Mouse (Mus musculus): ENCODE data around the gene BC037034. TPM values are rescaled to one million over a fixed set of nuclear protein-coding genes. Genes with fewer than 3 reads are reported as not detected.

BC037034 gene
- polyA plus RNA-seq, 1 experiment from 2014 or later, result 7.9 TPM

GRCm38 (mm10) chr5:138277994-138278393 is 14.2 kb upstream of the BC037034 start:
- Histone ChIP-seq H3K9me3 (replicated peaks) (peaks cover 7% of the 10 kb centered on the region; the same call in 1 of the 2 replicates), H3K9ac (no peak overlapping the region), H3K4me3 (no peak overlapping the region), H3K36me3 (peaks cover 12% of the 10 kb centered on the region), H3K27me3 (replicated peaks) (peaks cover 17% of the 10 kb centered on the region), H3K27ac (ENCODE audit: poor library complexity, severe bottlenecking) (no peak overlapping the region), H3K4me1 (replicated peaks) (peaks cover 17% of the 10 kb centered on the region), H3K4me2 (no peak overlapping the region)
- ATAC-seq (ENCODE audit: insufficient number of reproducible peaks, low FRiP score), result no peak
- WGBS, result 84% methylated on average over 7 of the region's 7 CpGs

- Histone ChIP-seq H3K4me1 (replicated peaks) (peaks cover 30% of the 10 kb centered on the region), H3K27me3 (replicated peaks) (peaks cover 30% of the 10 kb centered on the region), H3K9me3 (replicated peaks) (0 out of 2 replicates have a peak, but pooled peaks cover 2% of the 10 kb centered on the region), H3K36me3 (peaks cover 12% of the 10 kb centered on the region), H3K27ac (ENCODE audit: poor library complexity, severe bottlenecking) (no peak overlapping the region), H3K4me3 (peak overlapping the region; percentile 32), H3K9ac (peak overlapping the region; percentile 69), H3K4me2 (peak overlapping the region; percentile 62)
- no peak for ATAC-seq (ENCODE audit: insufficient number of reproducible peaks, low FRiP score)
- 24% methylated on average over 41 of the region's 41 CpGs for WGBS
These were observed 11.6 kb upstream of the BC037034 start for GRCm38 (mm10) chr5:138275216-138276050.

DNA sequence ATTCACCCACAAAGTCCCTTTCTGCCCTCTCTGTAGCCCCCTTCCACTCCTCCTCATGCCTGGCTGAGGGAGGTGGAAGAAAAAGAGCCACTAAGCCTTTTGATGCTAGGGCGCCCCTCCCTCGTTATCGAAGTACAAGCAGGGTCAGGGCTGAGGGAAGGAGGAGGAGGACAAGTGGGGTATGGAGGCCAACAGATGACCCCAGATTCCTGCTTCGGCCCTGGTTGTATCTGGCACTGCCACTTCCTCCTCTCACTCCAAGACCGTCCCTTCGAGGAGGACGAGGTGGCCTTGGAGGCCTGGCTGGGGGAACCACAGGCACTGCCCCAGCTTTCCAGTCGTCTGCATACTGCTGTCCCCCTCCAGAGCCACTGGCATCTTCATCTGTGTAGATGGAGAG is 10.4 kb upstream of the BC037034 start:
- no peak overlapping the region for H3K4me3 ChIP-seq
- whole genome bisulfite sequencing, result 78% methylated on average over 8 of the region's 8 CpGs
- H3K9me3 ChIP-seq (replicated peaks), result no peaks in the 10 kb centered on the region
- peaks cover 30% of the 10 kb centered on the region for H3K27me3 ChIP-seq (replicated peaks)
- H3K9ac ChIP-seq, result no peak overlapping the region
- H3K4me2 ChIP-seq, result no peak overlapping the region
- H3K36me3 ChIP-seq, result peaks cover 12% of the 10 kb centered on the region
- no peak overlapping the region for H3K27ac ChIP-seq (ENCODE audit: poor library complexity, severe bottlenecking)
- peaks cover 29% of the 10 kb centered on the region for H3K4me1 ChIP-seq (replicated peaks)
- no peak for ATAC-seq (ENCODE audit: insufficient number of reproducible peaks, low FRiP score)

DNA sequence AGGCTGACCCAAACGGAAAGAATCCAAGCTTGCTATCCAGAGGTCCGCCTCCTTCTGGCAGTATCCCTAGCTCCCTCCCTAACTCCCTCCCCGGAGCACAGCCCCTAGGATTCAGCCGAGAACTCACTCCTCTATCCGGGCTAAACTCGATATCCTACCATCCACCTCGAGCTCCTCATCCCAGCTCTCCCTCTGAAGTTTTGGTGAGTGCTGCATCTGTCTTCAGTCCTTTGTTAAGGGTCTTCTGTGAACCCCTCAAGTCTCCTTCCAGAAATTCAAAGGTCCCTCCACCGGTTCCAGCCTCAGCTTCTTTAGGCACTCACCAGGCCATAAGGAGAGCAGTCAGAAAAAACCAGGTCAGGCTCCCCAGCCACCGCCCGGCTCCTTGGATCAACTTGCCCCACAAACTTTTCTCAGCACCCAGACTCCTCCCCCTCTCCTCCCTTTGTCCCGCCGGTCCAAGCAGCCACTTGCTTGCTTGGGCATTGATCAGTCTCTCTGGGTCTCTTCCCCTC is 8.6 kb upstream of the BC037034 start, which contains the start of gene Gal3st4:
Gal3st4 (minus strand) TSS at position 432 of the 515 bp plus-strand sequence.
- Histone ChIP-seq H3K4me2 (peak within 1 kb of the TSS; percentile 54), H3K27ac (ENCODE audit: poor library complexity, severe bottlenecking) (no peak within 1 kb of the TSS), H3K27me3 (replicated peaks) (peaks cover 30% of the 10 kb centered on the region), H3K9ac (peak within 1 kb of the TSS; percentile 21), H3K4me1 (replicated peaks) (peaks cover 24% of the 10 kb centered on the region), H3K4me3 (peak within 1 kb of the TSS; percentile 2; the same call in 1 of the 2 replicates), H3K36me3 (peaks cover 11% of the 10 kb centered on the region), H3K9me3 (replicated peaks) (no peaks in the 10 kb centered on the region)
- WGBS, result 1% methylated on average over 12 of the region's 12 CpGs
- ATAC-seq (ENCODE audit: insufficient number of reproducible peaks, low FRiP score), result no peak

- H3K9ac ChIP-seq, result no peak overlapping the region
- H3K4me3 ChIP-seq, result no peak overlapping the region
- H3K27ac ChIP-seq (ENCODE audit: poor library complexity, severe bottlenecking), result no peak overlapping the region
- H3K36me3 ChIP-seq, result peaks cover 7% of the 10 kb centered on the region; the same call in 1 of the 2 replicates
- no peak for ATAC-seq (ENCODE audit: insufficient number of reproducible peaks, low FRiP score)
- no peak overlapping the region for H3K4me2 ChIP-seq
- H3K27me3 ChIP-seq (replicated peaks), result peaks cover 30% of the 10 kb centered on the region
- no peaks in the 10 kb centered on the region for H3K9me3 ChIP-seq (replicated peaks)
- 44% methylated on average over 3 of the region's 3 CpGs for WGBS
- H3K4me1 ChIP-seq (replicated peaks), result peaks cover 24% of the 10 kb centered on the region
These were observed 7.4 kb upstream of the BC037034 start for GRCm38 (mm10) chr5:138271232-138271631.

DNA sequence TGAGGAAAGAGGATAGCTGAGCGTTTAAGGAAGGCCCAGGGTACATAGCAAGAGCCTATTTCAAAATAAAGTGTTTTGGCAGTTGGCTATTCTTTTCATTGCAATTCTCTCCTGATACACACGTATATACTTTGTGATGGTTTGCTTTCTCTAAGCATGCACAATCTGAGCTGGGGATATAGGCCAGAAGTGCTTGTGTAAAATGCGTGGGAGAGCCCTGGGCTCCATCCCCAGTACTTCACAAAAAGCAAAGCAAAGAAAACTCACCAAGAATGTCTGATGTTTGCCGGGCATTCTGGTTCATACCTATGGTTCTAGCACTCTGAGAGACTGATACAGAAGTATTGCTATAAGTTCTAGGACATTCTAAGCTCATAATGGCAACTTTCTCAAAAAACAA is 5.1 kb upstream of the BC037034 start:
- peaks cover 13% of the 10 kb centered on the region; the same call in 1 of the 2 replicates for H3K36me3 ChIP-seq
- H3K9ac ChIP-seq, result no peak overlapping the region
- H3K4me1 ChIP-seq (replicated peaks), result peaks cover 19% of the 10 kb centered on the region
- WGBS, result 61% methylated on average over 4 of the region's 4 CpGs
- peaks cover 26% of the 10 kb centered on the region for H3K27me3 ChIP-seq (replicated peaks)
- H3K4me2 ChIP-seq, result no peak overlapping the region
- no peak overlapping the region for H3K27ac ChIP-seq (ENCODE audit: poor library complexity, severe bottlenecking)
- ATAC-seq (ENCODE audit: insufficient number of reproducible peaks, low FRiP score), result no peak
- no peaks in the 10 kb centered on the region for H3K9me3 ChIP-seq (replicated peaks)
- no peak overlapping the region for H3K4me3 ChIP-seq

DNA sequence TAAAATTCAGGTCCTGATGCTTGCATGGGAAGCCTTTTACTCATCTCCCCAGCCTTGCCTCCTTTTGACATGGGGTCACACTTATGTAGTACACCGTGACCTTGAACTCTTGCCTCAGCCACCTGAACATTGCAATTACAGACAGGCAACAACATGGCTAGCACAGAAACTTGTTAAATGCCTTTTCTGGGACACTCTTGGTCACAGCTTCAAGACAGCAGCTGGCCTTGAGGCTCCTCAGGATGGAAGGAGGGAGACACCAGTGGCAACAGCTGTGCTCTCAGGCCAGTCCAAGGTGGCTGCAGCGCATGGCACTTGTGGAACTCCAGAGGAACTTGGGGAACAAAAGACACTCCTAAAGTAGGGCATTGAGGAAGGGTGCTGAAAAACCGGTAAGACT is 3.3 kb upstream of the BC037034 start:
- no peak overlapping the region for H3K4me3 ChIP-seq
- H3K4me1 ChIP-seq (replicated peaks), result peaks cover 29% of the 10 kb centered on the region
- WGBS, result 82% methylated on average over 3 of the region's 3 CpGs
- H3K9me3 ChIP-seq (replicated peaks), result no peaks in the 10 kb centered on the region
- no peak overlapping the region for H3K9ac ChIP-seq
- no peak for ATAC-seq (ENCODE audit: insufficient number of reproducible peaks, low FRiP score)
- no peak overlapping the region for H3K27ac ChIP-seq (ENCODE audit: poor library complexity, severe bottlenecking)
- peaks cover 13% of the 10 kb centered on the region; the same call in 1 of the 2 replicates for H3K36me3 ChIP-seq
- peaks cover 17% of the 10 kb centered on the region for H3K27me3 ChIP-seq (replicated peaks)
- no peak overlapping the region for H3K4me2 ChIP-seq

DNA sequence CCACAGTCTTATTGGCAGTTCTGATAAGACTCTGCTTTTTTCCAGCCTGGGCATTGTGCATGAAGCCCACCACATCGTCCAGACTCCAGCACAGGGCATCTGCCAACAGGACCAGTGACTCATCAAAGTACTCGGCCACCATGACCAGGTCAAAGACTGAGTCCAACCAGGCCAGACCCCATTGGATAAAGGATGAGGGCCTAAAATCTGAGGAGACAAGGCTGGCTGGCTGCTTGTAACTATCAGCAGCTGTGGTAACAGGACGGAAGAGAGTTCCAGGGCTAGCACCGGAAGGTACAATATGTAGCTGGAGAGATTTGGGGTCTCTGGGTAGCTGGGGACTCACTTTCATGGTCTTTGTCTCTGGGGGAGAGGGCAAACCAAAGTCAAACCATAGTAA is 1.9 kb upstream of the BC037034 start:
- no peaks in the 10 kb centered on the region for H3K9me3 ChIP-seq (replicated peaks)
- H3K4me2 ChIP-seq, result no peak overlapping the region
- ATAC-seq (ENCODE audit: insufficient number of reproducible peaks, low FRiP score), result no peak
- peaks cover 27% of the 10 kb centered on the region for H3K36me3 ChIP-seq
- no peak overlapping the region for H3K9ac ChIP-seq
- peaks cover 33% of the 10 kb centered on the region for H3K4me1 ChIP-seq (replicated peaks)
- WGBS, result 88% methylated on average over 4 of the region's 4 CpGs
- H3K4me3 ChIP-seq, result no peak overlapping the region
- H3K27ac ChIP-seq (ENCODE audit: poor library complexity, severe bottlenecking), result no peak overlapping the region
- peaks cover 3% of the 10 kb centered on the region; the same call in 1 of the 2 replicates for H3K27me3 ChIP-seq (replicated peaks)

GRCm38 (mm10) chr5:138264207-138264578 is 360 bp upstream of the BC037034 start:
- 13% methylated on average over 6 of the region's 6 CpGs for WGBS
- H3K4me2 ChIP-seq, result peak overlapping the region; percentile 99
- H3K27me3 ChIP-seq (replicated peaks), result no peaks in the 10 kb centered on the region
- ATAC-seq (ENCODE audit: insufficient number of reproducible peaks, low FRiP score), result no peak
- no peak overlapping the region for H3K27ac ChIP-seq (ENCODE audit: poor library complexity, severe bottlenecking)
- peak overlapping the region; percentile 97 for H3K9ac ChIP-seq
- H3K4me3 ChIP-seq, result peak overlapping the region; percentile 95
- peaks cover 48% of the 10 kb centered on the region for H3K4me1 ChIP-seq (replicated peaks)
- no peaks in the 10 kb centered on the region for H3K9me3 ChIP-seq (replicated peaks)
- H3K36me3 ChIP-seq, result peaks cover 42% of the 10 kb centered on the region

DNA sequence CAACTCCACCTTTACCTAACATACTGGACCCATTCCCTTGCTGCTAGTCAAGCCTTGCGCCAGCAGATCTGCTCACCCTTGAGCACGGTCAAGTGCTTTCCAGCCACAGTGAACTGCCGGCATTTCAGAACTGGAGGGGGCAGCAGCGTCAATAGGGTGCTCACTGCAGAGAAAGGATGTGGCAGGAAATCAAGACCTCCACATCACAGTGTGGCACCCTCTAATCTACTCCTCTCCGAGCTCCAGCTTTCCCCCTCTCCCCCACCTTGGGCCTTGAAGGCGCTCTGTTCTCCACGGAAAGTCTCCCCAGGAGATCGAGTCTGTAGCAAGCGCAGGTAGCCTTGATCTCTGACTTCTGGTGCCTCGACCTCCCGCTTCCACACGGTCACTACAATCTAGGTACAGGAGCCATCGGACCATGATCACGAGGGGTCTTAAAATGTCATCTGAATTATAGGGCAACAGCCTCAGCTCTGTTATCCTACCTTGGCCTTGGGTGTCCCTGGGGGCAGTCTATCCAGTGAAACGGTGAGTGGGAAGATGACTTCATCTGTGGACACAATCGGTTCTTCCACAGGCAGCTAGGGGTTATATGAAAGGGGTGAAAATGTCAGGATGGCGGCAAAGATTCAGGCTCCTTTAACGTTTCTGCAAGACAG is 1.1 kb downstream of the BC037034 start:
- Histone ChIP-seq H3K4me2 (peak overlapping the region; percentile 99), H3K4me1 (replicated peaks) (peaks cover 57% of the 10 kb centered on the region), H3K9ac (peak overlapping the region; percentile 97), H3K27ac (ENCODE audit: poor library complexity, severe bottlenecking) (no peak overlapping the region), H3K4me3 (peak overlapping the region; percentile 95), H3K27me3 (replicated peaks) (no peaks in the 10 kb centered on the region), H3K36me3 (peaks cover 52% of the 10 kb centered on the region), H3K9me3 (replicated peaks) (no peaks in the 10 kb centered on the region)
- ATAC-seq (ENCODE audit: insufficient number of reproducible peaks, low FRiP score), result no peak
- WGBS, result 56% methylated on average over 18 of the region's 18 CpGs

- no peak overlapping the region for H3K27ac ChIP-seq (ENCODE audit: poor library complexity, severe bottlenecking)
- peaks cover 53% of the 10 kb centered on the region for H3K36me3 ChIP-seq
- no peaks in the 10 kb centered on the region for H3K9me3 ChIP-seq (replicated peaks)
- peak overlapping the region; percentile 97 for H3K9ac ChIP-seq
- peaks cover 57% of the 10 kb centered on the region for H3K4me1 ChIP-seq (replicated peaks)
- no peak overlapping the region for H3K4me2 ChIP-seq
- no peaks in the 10 kb centered on the region for H3K27me3 ChIP-seq (replicated peaks)
- H3K4me3 ChIP-seq, result no peak overlapping the region
- 63% methylated on average over 4 of the region's 4 CpGs for WGBS
- ATAC-seq (ENCODE audit: insufficient number of reproducible peaks, low FRiP score), result no peak
These were observed 1.8 kb downstream of the BC037034 start for GRCm38 (mm10) chr5:138262001-138262400.
